Mouse (Mus musculus) cerebellum, postnatal 4 days (tissue): ENCODE data around the gene Fgfr2.

Experiments
- DNase-seq, 2 experiments: peaks; one replicate each; pipeline ENCODE4 v3.0.0; 2022; ENCODE audit warnings: low spot score in 2 of 2, mixed read lengths in 1 of 2

Fgfr2 gene

DNA sequence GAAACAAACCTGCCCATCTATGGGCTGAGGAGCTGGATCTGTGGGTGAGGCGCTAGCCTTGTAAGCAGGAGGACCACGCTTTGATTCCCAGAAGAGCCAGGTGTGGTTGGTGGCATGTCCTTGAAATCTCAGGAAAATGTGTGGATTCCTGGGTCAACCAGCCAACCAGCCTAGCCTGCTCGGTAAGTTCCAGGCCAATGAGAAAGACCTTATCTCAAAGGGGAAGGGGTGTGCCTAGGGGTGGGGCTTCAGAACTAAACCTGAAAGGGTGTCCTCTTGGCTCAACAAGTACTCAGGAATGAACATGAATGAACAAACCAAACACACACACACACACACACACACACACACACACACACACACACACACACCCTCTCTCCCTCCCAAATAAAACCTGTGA lies 81.4 kb downstream of the Fgfr2 start:
- DNase-seq, result no peak

DNA sequence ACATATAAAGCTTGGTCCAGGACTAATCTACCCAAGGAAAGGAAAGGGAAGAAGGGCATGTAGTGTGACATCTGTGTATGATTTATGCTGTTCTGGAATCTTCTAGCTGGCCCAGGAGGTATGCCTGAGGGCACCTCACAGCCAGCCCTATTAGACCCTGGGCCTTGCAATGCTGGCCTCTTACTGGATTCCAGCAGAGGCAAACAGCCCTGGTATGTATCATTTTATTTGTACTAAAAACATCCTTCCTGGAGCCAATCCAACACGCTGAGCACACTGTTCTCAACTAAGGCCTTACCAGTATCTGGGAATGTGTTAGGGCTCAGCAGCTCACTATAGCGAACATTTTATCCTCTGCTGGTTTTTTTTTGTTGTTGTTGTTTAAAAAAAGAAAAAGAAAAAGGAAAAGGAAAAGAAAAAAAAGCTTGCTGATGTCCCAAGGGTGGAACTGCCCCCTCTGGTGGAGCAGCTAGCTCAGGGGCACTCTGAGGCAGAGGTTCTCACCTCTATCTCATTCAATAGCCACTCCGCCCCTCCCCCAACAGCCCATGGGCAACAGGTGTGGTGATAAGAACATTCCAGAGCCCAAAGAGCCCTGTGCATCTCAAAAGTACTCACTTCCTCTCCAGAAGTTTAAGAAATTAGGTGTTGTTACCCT lies 82.3 kb downstream of the Fgfr2 start:
- no peak for DNase-seq

GRCm38 (mm10) chr7:133039556-133040255 lies 83.4 kb downstream of the Fgfr2 start:
- no peak for DNase-seq

- no peak for DNase-seq
Observed at GRCm38 (mm10) chr7:133037618-133038017, 85.5 kb downstream of the Fgfr2 start.

- DNase-seq, result no peak
Observed at GRCm38 (mm10) chr7:133037217-133037616, 85.9 kb downstream of the Fgfr2 start.

DNA sequence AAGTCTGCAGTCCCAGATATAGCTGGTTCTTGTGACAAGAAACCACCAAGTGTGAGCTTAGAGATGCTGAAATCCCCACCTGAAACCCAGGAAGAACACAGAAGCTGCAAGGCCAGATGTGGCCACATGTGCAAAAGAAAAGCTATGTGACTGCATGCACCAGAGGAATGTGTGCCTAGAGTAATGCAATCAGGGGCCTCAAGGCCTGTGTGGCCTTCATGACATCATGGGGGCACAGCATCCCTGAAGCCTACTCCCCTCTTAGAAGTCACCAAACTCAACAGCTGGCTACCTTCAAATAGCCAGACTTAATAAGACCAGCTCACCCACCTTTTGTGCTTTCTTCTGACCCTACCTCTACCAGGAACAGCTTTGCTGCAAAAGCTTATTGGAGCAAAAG lies 87.2 kb downstream of the Fgfr2 start:
- DNase-seq, result no peak

DNA sequence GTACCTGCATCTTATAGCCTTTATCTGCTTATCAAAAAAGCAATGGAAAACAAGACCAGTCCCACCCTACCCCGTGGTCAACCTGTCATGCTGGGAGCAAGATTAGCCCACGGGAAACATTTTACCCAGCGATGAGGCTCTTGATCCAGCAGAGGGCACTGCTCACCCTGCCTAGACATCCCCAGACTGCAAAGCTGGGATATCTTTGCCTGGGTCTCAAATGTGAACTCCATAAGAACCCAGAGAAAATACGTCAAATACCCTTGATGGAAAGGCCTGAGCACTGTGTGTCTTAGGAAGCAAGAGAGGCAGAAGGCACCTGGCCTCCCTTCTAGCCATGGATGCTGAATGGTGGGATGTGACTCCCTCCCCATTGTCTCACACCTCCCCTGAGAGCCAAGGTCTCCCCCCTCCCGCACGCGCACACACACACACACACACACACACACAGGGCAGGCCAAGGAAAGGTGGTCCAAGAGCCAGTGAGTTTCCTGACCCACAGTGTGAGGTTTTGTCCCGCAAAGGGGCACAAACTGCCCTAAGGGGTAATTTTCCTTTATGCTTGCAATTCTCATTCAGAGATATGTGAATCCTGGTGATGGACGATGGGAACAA lies 90.5 kb downstream of the Fgfr2 start:
- DNase-seq, result peak; percentile 42 to 64

DNA sequence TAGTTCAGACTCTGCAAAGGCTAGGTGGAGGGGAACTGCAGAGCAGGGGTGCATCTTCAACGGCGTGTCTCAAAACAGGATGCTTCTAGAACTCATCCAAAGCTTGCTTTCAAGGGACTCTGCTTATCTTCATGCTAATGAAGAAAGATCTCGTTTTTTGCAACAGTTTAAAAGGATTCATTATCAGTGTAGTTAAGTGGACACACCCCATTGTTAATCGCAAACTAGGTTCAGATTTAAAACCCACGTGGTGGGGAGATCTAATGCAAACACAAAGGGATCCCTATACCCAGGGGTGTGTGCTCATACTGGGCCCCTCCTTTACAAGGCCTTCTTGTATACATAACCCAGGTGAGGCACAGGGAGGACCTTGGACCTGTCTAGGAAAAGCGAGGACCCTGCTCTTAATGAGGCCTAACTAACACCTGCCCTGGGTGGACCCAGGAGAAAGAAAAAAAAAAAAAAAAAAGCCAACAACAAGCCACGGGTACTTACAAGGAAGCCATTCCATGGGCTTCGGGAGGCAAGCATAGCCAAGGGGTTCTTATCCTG lies 93.6 kb downstream of the Fgfr2 start:
- DNase-seq, result no peak

DNA sequence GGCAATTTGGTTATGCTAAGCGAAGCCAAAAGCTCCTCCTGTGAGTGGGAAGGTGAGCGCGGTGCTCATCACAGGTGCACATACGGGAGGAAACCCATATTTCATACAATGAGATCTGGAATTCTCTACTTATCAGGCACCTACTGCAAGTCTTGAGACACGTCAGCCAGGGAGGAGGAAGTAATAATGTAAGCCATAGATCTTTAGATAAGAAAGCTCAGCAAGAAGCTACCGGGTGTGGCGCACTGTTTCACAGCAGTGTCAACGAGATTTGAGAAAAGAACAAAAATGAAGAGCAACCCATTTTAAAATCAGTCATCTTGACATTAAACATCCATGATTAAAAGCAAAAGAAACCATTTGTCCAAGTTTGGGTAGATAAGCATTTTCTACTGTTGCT lies 94.1 kb downstream of the Fgfr2 start:
- no peak for DNase-seq

- DNase-seq, result no peak
Observed at GRCm38 (mm10) chr7:133027930-133028329, 95.2 kb downstream of the Fgfr2 start.

DNA sequence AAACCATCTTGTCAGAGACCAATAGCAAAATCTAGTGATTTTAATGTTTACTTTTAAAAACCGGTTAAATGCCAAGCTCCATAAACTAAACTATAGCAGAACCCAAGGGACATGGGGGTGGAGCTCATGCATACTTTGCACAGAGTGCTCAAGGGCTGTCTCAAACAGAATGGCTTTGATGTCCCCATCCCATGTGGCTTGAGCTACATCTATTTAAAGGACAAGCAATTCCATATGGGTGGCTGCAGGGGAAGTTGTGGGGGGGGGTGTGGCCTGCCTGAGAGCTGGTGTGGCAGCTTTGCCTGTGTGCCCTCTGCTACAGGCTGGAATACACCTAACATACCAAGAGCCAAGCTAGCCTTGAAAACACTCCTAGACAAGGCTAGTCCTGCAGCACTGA lies 98.5 kb downstream of the Fgfr2 start:
- DNase-seq, result no peak

DNA sequence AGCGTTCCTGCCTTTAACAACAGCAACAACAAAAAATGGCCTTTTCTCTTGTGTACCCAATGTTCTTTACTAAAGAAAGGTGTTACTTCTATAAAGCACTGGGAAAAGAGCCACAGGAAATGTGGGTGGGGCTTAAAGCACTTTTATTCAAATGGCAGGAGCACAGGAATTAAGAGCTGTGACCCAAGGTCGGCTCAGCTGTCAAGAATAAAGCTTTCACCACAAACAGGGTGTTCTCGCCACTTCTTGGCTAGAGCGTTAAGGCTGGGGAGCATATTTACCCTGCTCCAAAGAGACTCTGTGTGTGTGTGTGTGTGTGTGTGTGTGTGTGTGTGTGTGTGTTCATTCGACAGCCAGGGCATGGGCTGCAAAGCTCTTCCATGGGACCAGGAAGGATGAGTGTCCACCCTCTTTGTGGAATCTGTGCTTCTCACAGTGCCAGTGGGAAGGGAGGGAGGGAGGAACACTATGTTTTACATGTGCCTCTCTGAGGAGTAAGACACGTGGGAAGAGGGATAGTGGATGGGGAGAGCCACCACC lies 103.6 kb downstream of the Fgfr2 start:
- no peak for DNase-seq

- no peak for DNase-seq
Observed at GRCm38 (mm10) chr7:133018961-133019360, 104.2 kb downstream of the Fgfr2 start.

GRCm38 (mm10) chr7:133015416-133016070 lies 107.6 kb downstream of the Fgfr2 start:
- no peak for DNase-seq

- DNase-seq, result no peak
Observed at GRCm38 (mm10) chr7:133014631-133015030, 108.5 kb downstream of the Fgfr2 start.

DNA sequence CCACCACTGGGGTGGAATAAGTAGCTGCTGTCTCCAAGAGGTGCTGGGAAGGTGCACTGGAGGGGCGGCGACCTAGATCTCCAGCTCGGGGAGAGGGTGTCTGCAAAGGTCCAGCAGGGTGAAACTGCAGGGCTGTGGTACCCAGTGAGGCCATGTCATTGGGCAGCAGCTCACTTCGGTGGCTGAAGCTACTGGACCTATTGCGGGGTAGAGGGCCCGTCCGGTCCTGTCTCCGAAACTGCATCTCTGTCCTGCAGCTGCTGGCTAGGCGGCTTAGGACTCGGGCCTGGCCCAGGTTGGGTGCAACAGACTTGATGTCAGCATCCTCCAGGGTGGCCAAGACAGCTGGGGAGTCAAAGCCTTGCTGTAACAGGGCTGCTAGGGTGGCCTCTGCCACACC lies 109.2 kb downstream of the Fgfr2 start:
- no peak for DNase-seq

- no peak for DNase-seq
Observed at GRCm38 (mm10) chr7:133012637-133013366, 110.3 kb downstream of the Fgfr2 start.

DNA sequence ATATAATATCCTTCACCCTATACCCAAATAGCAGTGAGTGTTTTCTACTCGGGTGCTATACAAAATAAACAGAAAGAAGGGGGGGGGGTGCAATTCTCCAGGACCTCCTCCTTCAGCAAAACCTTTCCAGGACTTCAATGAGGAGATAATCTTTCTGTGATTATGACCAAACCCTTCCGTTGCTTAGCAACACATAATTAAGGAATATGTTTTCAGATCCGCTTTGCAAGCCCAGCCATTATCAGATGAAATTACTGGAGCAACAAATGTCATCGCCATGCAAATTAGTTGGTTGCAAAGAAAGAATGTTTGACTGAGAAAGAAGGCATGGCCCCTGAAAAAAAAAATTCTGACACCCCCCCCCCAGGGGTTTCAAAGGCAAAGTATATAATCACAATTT lies 111.5 kb downstream of the Fgfr2 start:
- DNase-seq, result no peak

DNA sequence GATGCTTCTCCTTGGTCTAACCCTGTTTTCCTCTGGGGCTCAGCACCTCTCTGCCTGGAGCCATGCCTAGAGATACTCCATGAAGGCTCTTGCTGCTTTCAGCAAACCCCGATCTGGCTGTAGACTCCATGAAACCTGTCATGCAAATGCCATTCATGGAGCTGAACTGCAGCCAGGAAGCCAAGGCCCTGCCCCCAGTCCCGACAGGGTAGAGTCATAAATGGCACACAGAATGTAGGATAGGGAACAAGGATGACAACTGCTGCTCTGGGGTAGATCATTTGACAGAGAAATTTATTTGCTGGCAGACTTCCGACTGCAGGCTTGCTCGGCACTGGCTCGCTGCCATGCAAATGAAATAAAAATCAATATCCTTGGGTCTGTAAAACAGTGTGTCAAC lies 112.0 kb downstream of the Fgfr2 start:
- DNase-seq, result peak in 1 of 2 experiments; percentile 67

DNA sequence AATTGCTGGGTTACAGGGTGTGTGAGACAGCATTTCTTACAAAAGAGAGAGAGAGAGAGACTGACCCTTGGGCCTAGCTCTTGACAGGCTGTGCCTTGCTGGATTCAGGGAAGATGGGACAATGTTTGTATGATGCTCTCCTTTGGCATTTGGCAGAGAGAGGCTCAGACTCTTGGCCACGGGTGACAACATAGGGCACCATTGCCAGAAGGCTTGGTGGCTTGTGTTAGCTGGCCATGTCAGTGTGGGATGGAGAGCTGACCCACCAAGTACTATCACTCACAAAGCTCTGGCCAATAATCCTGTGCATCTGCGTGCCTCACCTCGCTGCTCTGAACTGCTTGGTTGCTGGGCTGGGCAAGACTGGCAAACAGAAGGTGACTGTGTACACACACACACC lies 112.7 kb downstream of the Fgfr2 start:
- no peak for DNase-seq

GRCm38 (mm10) chr7:133009676-133010075 lies 113.5 kb downstream of the Fgfr2 start:
- DNase-seq, result no peak
